Mouse (Mus musculus) bone marrow macrophage, adult 2 months (primary cell): ENCODE data around the gene Ggcx. TPM values are rescaled to one million over a fixed set of nuclear protein-coding genes. Genes with fewer than 3 reads are reported as not detected.

Source experiments
- H3K27ac ChIP-seq: 2 replicates; pipeline ENCODE4 v1.5.1; 2012; ENCODE audit warnings: low read depth, low read length; ENCODE audit not compliant: insufficient read depth
- H3K4me1 ChIP-seq: 2 replicates; pipeline ENCODE4 v1.6.1; 2012; ENCODE audit warnings: low read length; ENCODE audit not compliant: control insufficient read depth, insufficient read depth
- H3K4me3 ChIP-seq: 2 replicates; pipeline ENCODE4 v1.5.1; 2012; ENCODE audit warnings: mild to moderate bottlenecking, low read length, moderate library complexity; ENCODE audit not compliant: insufficient read depth
- CTCF ChIP-seq: IDR thresholded peaks from 2 replicates; pipeline ENCODE4 v1.5.1; 2012; ENCODE audit warnings: low read depth, mild to moderate bottlenecking, low read length, moderate library complexity
- POLR2A ChIP-seq: IDR thresholded peaks from 2 replicates; pipeline ENCODE4 v1.6.1; 2012; ENCODE audit warnings: mild to moderate bottlenecking, low read depth, low read length, borderline replicate concordance
- polyA plus RNA-seq: library from polyadenylated mRNA; stranded (reverse); fragments of >200 nt; gene quantifications from 2 replicates; pipeline ENCODE4 v1.2.4, GENCODE M21; 2012; ENCODE audit not compliant: missing spikeins, insufficient read depth, insufficient read length

The Ggcx gene
- 15.7 and 18.3 TPM in 2 replicates for polyA plus RNA-seq

DNA sequence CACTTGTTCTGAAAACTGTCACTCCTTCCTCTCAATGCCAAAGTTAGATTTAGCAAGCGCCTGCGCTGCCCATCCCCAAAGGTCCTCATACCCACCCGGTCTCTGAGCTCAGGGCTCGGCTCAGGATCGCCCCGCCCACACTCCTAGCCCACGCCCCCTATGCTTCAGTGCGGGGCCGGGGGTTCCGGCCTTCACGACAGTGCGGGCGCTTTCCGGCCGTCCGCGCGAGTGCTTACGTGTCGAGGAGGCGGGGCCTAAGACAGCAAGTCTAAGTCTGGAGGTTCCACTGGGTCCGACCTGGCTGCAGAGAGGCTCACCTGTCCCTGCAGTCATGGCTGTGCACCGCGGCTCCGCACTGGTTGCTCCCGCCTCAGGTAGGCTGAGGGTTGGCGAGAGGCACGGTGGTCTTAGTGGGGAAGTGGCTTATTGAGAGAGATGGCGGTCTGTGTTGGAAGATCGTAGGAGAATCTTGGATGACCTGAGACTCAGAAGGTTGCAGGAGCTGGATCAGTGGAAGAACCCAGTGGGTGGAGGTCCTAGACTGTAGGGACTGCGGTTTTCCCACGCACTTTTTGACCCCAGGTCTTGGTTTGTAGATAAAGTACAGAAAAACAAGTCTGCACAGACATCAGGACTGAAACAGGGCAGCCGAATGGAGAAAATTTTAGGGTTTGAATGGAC, at the start of gene Ggcx:
Gene Ggcx (plus strand): TSS at position 233 of the 681 bp plus-strand sequence.
- H3K4me1 ChIP-seq = peaks cover 12% of the 10 kb centered on the region; the same call in 1 of the 2 replicates
- H3K27ac ChIP-seq = peak within 1 kb of the TSS; percentile 45
- no peak for TF ChIP-seq CTCF
- no peak for TF ChIP-seq POLR2A
- peak within 1 kb of the TSS; percentile 87 for H3K4me3 ChIP-seq

DNA sequence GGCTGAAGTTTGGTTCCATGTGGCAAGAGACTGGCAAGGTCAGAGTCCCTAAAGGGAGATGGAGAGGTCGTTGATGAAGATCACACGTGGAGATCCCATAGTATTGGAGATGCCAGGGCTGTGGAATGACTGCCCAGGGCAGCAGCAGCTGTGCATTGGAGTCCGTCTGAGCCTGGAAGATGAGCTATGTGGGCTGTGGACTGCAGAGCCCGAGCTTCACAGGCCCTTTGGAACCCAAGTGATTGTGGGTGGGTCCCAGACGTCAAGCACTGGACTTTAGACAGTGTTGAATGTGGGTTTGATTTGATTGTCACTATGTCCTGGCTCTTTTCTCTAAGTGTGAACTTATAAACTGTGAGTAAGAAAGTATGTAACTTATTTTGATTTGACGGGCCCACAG, 49.1 kb upstream of the Ggcx start:
- no peak overlapping the region for H3K27ac ChIP-seq
- peaks cover 10% of the 10 kb centered on the region for H3K4me1 ChIP-seq
- TF ChIP-seq CTCF (no peak), POLR2A (no peak)
- no peak overlapping the region for H3K4me3 ChIP-seq

DNA sequence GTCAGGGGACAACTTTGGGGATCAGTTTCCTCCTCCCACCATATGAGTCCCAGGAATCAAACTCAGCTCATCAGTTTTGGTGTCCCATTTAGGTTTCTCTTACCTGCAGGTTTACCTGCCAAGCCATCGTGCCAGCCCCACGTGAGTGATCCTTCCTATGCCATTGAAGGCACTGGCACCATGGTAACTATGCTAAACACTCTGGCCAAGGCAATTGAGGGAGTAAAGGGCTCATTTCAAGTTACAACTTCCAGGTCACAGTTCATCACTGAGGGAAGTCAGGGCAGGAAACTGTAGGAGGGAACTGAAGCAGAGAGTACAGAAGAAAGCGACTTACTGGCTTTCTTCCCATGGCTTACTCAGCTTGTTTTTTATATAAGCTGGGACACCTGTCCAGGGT, 47.8 kb upstream of the Ggcx start:
- Histone ChIP-seq H3K4me3 (no peak overlapping the region), H3K27ac (no peak overlapping the region), H3K4me1 (peaks cover 5% of the 10 kb centered on the region)
- TF ChIP-seq POLR2A (no peak), CTCF (no peak)

DNA sequence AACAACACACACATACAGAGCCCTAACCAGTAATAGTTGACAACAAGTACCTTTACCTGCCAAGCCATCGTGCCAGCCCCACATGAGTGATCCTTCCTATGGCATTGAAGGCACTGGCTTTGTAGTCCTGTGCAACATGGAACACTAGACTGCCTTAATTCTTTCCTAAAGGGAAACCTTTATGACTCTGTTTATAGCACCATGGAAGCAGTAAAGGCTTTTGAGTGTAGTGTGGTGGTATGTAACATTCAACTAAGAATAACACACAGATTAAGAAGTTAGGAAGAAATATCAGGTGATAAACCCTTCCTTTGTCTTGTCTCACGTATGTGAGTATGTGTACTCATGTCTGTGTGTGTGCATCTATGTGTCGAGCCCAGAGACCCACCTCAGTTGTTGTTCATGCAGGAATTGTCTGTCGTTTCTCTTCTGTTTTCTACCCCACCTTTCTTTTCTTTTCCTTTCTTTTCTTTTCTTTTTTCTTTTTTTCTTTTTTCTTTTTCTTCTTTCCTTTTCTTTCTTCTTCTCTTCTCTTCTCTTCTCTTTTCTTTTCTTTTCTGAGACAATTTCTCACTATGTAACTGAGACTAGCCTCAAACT, 47.2 kb upstream of the Ggcx start, which contains the start of gene Rnf181:
Gene Rnf181 (minus strand): TSS at position 113 of the 600 bp plus-strand sequence.
- Histone ChIP-seq H3K27ac (no peak within 1 kb of the TSS), H3K4me1 (peaks cover 4% of the 10 kb centered on the region; the same call in 1 of the 2 replicates), H3K4me3 (no peak within 1 kb of the TSS)
- TF ChIP-seq CTCF = no peak
- no peak for TF ChIP-seq POLR2A

DNA sequence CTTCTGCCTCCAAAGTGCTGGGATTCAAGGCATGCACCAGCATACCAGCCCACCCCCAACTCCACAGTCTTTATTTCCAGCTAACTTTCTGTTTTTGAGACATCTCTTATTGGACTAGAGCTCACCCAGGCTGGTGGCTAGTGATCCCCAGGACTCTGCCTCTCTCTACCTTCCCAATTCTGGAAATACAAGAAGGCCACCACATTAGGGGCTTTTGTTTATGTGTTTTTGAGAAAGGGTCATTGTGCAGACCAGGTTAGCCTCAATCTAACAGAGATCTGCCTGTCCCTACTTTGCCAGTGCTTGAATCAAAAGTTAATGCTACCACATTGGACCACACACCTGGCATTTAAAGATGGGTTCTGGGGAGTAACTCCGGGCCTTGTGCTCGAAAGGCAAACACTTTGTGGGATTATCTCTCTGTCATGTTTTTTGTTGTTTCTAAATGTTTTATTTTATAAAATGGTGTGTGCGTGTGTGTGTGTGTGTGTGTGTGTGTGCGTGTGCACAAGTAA, 46.6 kb upstream of the Ggcx start:
- no peak overlapping the region for H3K27ac ChIP-seq
- peaks cover 4% of the 10 kb centered on the region; the same call in 1 of the 2 replicates for H3K4me1 ChIP-seq
- no peak for TF ChIP-seq CTCF
- TF ChIP-seq POLR2A = no peak
- no peak overlapping the region for H3K4me3 ChIP-seq

DNA sequence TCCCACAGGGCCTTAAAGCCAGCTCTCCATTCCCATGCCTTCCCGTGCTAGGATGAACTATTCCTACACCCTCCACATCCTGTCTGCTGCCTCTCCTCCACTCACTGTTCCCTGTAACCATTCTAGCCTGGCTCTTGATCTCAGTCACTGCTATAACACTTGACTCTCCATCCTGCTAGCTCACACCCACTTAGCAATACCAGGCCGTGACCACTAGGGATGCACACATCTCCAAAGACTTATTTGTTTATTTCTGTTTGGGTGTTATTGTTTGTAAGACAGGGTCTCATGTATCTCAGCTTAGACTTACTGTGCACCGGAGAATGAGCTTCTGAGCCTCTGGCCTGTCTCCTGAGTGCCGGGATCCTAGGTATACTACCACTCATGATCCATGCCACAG, 44.6 kb upstream of the Ggcx start:
- peaks cover 4% of the 10 kb centered on the region; the same call in 1 of the 2 replicates for H3K4me1 ChIP-seq
- H3K4me3 ChIP-seq = no peak overlapping the region
- H3K27ac ChIP-seq = no peak overlapping the region
- no peak for TF ChIP-seq POLR2A
- no peak for TF ChIP-seq CTCF

DNA sequence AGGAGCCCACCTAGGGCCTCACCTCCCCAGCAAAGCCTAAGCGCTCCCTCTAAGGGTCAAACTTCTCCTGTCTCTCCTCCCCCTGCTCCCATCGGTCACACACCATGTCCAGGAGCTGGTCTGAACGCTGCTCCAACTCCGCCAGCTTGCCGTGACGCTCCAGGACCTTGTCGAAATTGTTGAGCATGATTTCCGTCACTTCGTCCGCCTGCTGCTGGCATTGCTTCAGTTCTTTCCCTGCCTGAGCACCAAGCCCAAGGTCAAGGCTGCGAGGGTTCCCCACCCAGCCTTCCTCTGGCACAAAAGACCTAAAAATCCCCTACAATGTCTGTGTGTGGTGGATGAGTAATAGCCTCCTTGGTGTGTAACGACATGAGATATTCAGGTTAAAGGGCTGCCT, 44.0 kb upstream of the Ggcx start:
- peaks cover 9% of the 10 kb centered on the region for H3K4me1 ChIP-seq
- no peak overlapping the region for H3K27ac ChIP-seq
- TF ChIP-seq POLR2A = no peak
- no peak for TF ChIP-seq CTCF
- H3K4me3 ChIP-seq = no peak overlapping the region

DNA sequence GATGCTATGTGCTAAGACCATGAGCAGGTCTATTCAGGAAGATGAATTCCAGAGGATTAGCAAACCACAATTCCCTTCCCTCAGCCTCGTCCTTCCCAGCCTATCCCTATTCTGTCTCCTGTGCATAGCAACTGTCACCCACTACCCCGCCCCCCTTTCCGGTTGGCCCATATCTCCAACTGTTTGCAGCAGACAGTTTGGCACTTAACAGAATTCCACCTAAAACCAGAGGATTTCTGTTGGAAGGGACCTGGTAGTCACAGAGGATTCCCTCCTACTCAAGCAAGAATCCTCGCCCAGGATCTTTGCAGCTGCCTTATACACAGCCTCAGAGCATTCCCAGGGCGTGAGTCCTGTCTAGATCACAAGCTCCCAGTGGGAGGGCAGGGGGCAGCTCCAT, 43.0 kb upstream of the Ggcx start:
- no peak for TF ChIP-seq POLR2A
- no peak for TF ChIP-seq CTCF
- no peak overlapping the region for H3K27ac ChIP-seq
- H3K4me1 ChIP-seq = peaks cover 10% of the 10 kb centered on the region
- H3K4me3 ChIP-seq = no peak overlapping the region

DNA sequence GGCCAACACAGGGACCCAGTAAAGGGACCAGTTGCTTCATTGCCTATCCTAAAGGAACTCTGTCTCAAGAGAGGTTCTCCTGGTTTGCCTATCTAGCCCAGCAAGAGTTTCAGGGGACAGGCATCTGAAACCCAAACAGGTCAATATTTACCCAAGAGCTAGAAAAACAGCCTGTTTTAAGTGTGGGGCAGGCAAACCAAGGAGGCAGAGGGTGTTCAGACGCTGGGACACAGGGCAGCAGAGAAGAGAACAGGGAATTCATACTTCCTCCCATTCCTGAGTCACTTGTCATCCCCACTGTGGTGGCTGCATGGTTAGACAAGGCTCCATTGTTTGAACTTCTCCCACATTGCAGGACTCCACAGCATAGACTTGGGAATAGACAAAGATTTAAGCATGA, 42.5 kb upstream of the Ggcx start:
- Histone ChIP-seq H3K4me3 (no peak overlapping the region), H3K4me1 (peaks cover 6% of the 10 kb centered on the region), H3K27ac (no peak overlapping the region)
- TF ChIP-seq CTCF (no peak), POLR2A (no peak)

DNA sequence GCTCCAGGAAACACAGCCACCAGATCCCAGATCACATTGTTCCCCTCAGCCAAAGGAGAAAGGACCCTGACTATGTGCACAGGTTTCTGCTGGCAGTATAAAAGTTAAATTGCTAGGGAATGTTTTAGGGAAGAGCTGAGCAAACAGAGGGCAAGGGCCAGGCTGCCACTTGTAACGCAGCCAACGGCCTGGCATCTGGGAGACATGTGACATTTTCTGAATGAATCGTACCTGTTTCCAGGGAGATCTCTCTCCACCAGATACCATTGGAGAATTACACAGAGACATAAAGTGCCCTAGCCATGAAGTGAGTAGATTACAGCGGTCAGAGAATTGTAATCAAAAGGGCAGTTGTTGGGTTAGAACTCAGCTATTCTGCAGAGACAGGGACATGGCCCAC, 40.9 kb upstream of the Ggcx start:
- Histone ChIP-seq H3K4me3 (no peak overlapping the region), H3K27ac (no peak overlapping the region), H3K4me1 (peaks cover 10% of the 10 kb centered on the region)
- TF ChIP-seq POLR2A = no peak
- no peak for TF ChIP-seq CTCF
